Mouse (Mus musculus): ENCODE data around the gene Gpr179. TPM values are rescaled to one million over a fixed set of nuclear protein-coding genes. Genes with fewer than 3 reads are reported as not detected.

Gene Gpr179
- polyA plus RNA-seq, 1 experiment from 2014 or later, result 0.01 TPM

DNA sequence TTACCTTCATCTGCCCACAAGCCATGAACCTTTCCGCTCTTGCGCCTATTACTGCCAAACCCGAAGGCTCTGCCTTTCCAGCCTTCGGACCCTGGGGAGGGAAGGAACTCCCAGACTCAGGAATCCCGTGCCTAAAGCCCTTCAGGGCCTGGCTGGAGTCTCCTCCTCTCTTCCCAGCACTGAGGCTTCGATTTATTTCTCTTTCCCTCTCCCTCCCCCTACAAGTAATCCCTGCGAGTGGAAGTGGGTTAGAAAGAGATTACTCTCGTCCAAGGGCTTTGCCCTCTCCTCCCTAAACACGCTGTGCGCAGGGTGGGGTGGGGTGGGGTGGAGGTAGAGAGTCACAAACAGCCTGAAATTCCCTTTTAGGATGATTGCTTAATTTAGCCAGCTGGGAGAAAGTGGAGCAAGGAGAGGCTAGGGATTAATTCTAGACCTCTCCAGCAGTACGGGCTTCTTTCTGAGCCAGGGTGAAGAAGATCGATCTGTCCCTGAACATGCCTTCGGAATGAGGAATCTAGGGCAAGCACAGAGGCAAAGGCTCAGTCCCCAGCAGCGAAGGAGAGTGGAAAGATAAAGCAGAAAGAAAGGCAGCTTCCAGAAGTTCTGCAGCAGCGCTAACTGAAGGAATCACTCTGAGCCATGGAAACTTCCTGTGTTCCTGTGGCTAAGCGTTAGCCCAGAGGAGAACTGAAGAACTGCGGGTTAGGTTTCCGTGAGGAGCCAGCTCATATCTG lies 40.8 kb downstream of the Gpr179 start:
- peak overlapping the region; percentile 74 for H3K9ac ChIP-seq (ENCODE audit: low read depth, low read length)
- H3K36me3 ChIP-seq (ENCODE audit: control insufficient read depth, insufficient read depth, low read length), result no peaks in the 10 kb centered on the region
- H3K9me3 ChIP-seq (replicated peaks; ENCODE audit: control insufficient read depth, low read length), result no peaks in the 10 kb centered on the region
- no peak for ATAC-seq (replicated peaks; ENCODE audit: insufficient number of reproducible peaks, low FRiP score, low TSS enrichment)
- peak overlapping the region; percentile 48 for H3K4me3 ChIP-seq (ENCODE audit: low read depth, low read length)
- peak overlapping the region; percentile 69 for H3K4me2 ChIP-seq
- 1% methylated on average over 18 of the region's 18 CpGs for WGBS (ENCODE audit: insufficient replicate concordance)
- H3K4me1 ChIP-seq (ENCODE audit: control insufficient read depth, insufficient read depth, low read length), result peaks cover 19% of the 10 kb centered on the region
- no peaks in the 10 kb centered on the region for H3K27me3 ChIP-seq (ENCODE audit: control insufficient read depth, insufficient read depth, low read length)
- H3K27ac ChIP-seq (ENCODE audit: low read depth, low read length), result peak overlapping the region; percentile 68

DNA sequence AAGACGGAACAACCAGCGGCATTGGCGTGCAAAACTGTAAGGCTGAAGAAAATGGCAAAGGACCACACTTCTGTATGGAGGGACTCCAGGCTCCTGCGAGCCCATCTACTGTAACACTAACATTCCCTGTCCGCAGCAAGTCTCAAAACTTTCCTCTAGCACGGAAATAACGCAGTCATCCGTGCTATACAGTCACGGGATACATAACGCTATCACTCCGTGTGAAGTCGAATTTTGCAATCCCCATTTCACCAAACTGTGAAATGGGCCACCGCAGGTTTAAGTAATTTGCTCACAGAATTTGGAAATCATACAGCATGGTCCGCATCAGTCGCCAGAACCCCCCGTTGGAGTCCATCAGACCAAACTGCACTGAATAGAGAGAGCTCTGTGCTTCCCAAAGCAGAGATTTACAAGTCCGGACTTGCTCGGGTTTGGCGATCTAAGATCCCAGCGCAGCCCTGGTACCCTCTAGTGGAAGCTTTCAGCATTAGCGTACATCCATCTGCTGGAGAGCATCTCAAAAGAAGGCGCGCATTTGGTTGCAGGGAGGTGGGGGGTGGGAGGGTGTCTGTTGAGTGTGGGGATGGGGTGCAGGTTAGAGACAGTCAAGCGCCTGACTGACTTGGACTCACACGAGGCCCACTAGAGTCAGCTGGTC lies 41.8 kb downstream of the Gpr179 start:
- Histone ChIP-seq H3K9ac (ENCODE audit: low read depth, low read length) (peak overlapping the region; percentile 70), H3K4me1 (ENCODE audit: control insufficient read depth, insufficient read depth, low read length) (peaks cover 16% of the 10 kb centered on the region), H3K27me3 (ENCODE audit: control insufficient read depth, insufficient read depth, low read length) (no peaks in the 10 kb centered on the region), H3K4me2 (peak overlapping the region; percentile 69), H3K4me3 (ENCODE audit: low read depth, low read length) (peak overlapping the region; percentile 48), H3K27ac (ENCODE audit: low read depth, low read length) (peak overlapping the region; percentile 66), H3K9me3 (replicated peaks; ENCODE audit: control insufficient read depth, low read length) (no peaks in the 10 kb centered on the region), H3K36me3 (ENCODE audit: control insufficient read depth, insufficient read depth, low read length) (no peaks in the 10 kb centered on the region)
- under 1% methylated on average over 25 of the region's 25 CpGs for WGBS (ENCODE audit: insufficient replicate concordance)
- ATAC-seq (replicated peaks; ENCODE audit: insufficient number of reproducible peaks, low FRiP score, low TSS enrichment), result 0 out of 2 replicates have a peak, but pooled peaks have one; percentile 20

DNA sequence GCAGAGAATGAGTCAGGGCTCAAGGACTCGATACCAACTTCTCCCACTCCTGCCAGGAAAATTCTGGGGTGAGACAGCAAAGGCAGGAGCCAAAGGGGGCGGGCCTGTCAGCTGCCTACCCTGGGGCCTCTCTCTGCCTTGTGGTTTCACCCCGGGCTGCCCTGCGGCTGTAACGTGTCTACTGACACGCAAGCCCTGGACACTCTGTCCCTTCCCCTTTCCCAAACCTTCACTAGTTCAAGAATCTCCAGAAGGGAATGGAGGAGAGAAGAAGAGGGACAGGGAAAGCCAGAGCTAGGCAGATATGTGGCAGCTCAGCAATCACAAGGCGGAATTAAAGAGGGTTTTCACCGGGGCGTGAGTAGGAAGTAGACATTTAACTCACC lies 42.4 kb downstream of the Gpr179 start:
- no peak for ATAC-seq (replicated peaks; ENCODE audit: insufficient number of reproducible peaks, low FRiP score, low TSS enrichment)
- WGBS (ENCODE audit: insufficient replicate concordance), result 2% methylated on average over 9 of the region's 9 CpGs
- H3K36me3 ChIP-seq (ENCODE audit: control insufficient read depth, insufficient read depth, low read length), result no peaks in the 10 kb centered on the region
- H3K4me1 ChIP-seq (ENCODE audit: control insufficient read depth, insufficient read depth, low read length), result peaks cover 16% of the 10 kb centered on the region
- H3K27ac ChIP-seq (ENCODE audit: low read depth, low read length), result peak overlapping the region; percentile 66
- no peaks in the 10 kb centered on the region for H3K27me3 ChIP-seq (ENCODE audit: control insufficient read depth, insufficient read depth, low read length)
- no peaks in the 10 kb centered on the region for H3K9me3 ChIP-seq (replicated peaks; ENCODE audit: control insufficient read depth, low read length)
- peak overlapping the region; percentile 70 for H3K9ac ChIP-seq (ENCODE audit: low read depth, low read length)
- H3K4me3 ChIP-seq (ENCODE audit: low read depth, low read length), result peak overlapping the region; percentile 48
- peak overlapping the region; percentile 69 for H3K4me2 ChIP-seq

DNA sequence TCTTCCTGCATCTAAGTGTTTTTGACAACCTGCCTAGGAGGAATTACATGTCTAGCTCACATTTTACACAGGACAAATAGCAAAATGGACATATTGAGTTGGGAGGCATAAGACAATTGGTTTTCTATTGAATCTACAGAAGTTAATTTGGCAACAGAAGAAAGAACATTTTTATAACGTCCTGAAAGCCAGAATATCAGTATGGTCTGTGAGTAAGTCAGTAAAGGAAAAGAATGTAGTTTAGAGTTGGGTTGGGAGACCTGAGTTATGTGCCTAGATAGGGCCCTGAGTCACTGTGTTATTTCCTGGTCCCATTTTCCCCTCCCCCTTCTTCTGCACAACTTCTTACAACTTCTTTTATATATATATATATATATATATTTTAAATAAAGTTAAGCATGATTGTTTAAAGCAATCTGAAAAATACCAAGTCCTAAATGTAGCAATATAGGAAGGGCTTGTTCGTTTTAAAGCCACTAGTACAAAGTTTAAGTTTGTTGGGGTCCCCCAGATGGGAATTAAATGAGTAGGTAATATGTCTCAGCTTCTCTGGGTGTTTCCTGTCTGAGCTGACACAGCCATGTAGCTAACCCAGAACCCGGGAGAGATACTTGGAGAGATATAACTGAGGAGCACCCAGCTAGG lies 42.9 kb downstream of the Gpr179 start:
- Histone ChIP-seq H3K9ac (ENCODE audit: low read depth, low read length) (peak overlapping the region; percentile 70; the same call in 1 of the 2 replicates), H3K36me3 (ENCODE audit: control insufficient read depth, insufficient read depth, low read length) (no peaks in the 10 kb centered on the region), H3K9me3 (replicated peaks; ENCODE audit: control insufficient read depth, low read length) (no peaks in the 10 kb centered on the region), H3K27me3 (ENCODE audit: control insufficient read depth, insufficient read depth, low read length) (no peaks in the 10 kb centered on the region), H3K27ac (ENCODE audit: low read depth, low read length) (peak overlapping the region; percentile 66; the same call in 1 of the 2 replicates), H3K4me3 (ENCODE audit: low read depth, low read length) (peak overlapping the region; percentile 48; the same call in 1 of the 2 replicates), H3K4me2 (peak overlapping the region; percentile 69), H3K4me1 (ENCODE audit: control insufficient read depth, insufficient read depth, low read length) (peaks cover 16% of the 10 kb centered on the region)
- 29% methylated on average over 3 of the region's 3 CpGs for WGBS (ENCODE audit: insufficient replicate concordance)
- ATAC-seq (replicated peaks; ENCODE audit: insufficient number of reproducible peaks, low FRiP score, low TSS enrichment), result no peak

DNA sequence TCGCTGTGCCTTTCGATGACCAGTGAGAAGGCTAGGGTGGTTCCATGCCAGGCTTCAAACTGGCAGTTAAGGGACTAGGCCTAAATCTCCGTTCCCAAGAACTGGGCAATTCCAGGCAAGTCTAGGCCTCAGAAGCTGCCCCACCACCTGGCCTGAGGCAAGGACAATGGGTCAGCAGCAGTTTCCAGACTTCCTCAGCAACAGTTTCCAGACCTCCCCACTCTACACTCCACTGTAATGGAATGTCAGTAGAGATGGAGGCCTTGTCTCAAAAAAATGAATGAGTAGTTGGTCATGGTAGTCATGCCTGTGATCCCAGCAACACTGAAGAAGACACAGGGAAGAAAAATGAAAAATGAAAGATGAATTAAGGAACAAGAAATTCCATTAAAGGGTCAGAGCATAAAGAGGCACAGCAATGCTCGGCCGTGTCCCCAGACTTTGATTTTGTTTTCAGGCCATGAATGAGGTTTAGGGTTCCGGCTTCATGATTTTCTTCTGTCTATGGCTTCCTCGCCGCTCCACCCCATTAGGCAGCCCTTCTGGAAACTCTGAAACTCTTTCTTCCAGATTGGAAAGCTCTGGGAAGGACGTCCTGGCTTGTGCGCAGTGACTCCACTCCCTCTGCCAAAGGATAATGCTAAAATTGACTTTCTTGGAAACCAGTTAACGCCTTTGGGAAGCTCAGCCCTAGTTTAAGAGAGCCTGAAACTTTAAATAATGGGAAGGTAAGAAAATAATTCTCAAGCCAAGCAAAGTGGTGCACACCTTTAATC lies 44.4 kb downstream of the Gpr179 start:
- no peak for ATAC-seq (replicated peaks; ENCODE audit: insufficient number of reproducible peaks, low FRiP score, low TSS enrichment)
- Histone ChIP-seq H3K4me1 (ENCODE audit: control insufficient read depth, insufficient read depth, low read length) (peaks cover 16% of the 10 kb centered on the region), H3K27ac (ENCODE audit: low read depth, low read length) (no peak overlapping the region), H3K9me3 (replicated peaks; ENCODE audit: control insufficient read depth, low read length) (no peaks in the 10 kb centered on the region), H3K4me2 (no peak overlapping the region), H3K27me3 (ENCODE audit: control insufficient read depth, insufficient read depth, low read length) (no peaks in the 10 kb centered on the region), H3K9ac (ENCODE audit: low read depth, low read length) (no peak overlapping the region), H3K36me3 (ENCODE audit: control insufficient read depth, insufficient read depth, low read length) (no peaks in the 10 kb centered on the region), H3K4me3 (ENCODE audit: low read depth, low read length) (no peak overlapping the region)
- whole genome bisulfite sequencing (ENCODE audit: insufficient replicate concordance), result 88% methylated on average over 11 of the region's 11 CpGs

DNA sequence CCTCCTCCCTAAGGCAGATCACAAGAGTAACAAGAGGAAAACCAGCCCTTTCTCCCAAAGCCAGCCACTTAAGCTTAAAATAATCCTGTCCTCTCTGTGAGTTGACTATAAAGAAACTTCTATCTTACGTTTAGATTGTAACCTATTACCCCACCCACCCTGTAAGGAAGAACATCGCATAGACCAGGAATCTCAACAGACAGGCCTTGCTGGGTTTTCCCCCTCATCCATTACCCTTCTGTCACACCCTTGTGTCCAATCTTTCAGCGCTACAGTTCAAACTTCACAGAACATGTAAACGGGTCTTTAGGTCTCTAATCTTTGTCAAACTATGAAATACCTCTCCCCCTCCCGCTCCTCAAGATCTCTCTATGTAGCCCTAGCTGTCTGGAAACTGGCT lies 47.2 kb downstream of the Gpr179 start:
- 71% methylated on average over 5 of the region's 5 CpGs for WGBS (ENCODE audit: insufficient replicate concordance)
- Histone ChIP-seq H3K27ac (ENCODE audit: low read depth, low read length) (no peak overlapping the region), H3K27me3 (ENCODE audit: control insufficient read depth, insufficient read depth, low read length) (no peaks in the 10 kb centered on the region), H3K9ac (ENCODE audit: low read depth, low read length) (no peak overlapping the region), H3K9me3 (replicated peaks; ENCODE audit: control insufficient read depth, low read length) (no peaks in the 10 kb centered on the region), H3K36me3 (ENCODE audit: control insufficient read depth, insufficient read depth, low read length) (no peaks in the 10 kb centered on the region), H3K4me3 (ENCODE audit: low read depth, low read length) (no peak overlapping the region), H3K4me1 (ENCODE audit: control insufficient read depth, insufficient read depth, low read length) (peaks cover 12% of the 10 kb centered on the region), H3K4me2 (no peak overlapping the region)
- no peak for ATAC-seq (replicated peaks; ENCODE audit: insufficient number of reproducible peaks, low FRiP score, low TSS enrichment)

DNA sequence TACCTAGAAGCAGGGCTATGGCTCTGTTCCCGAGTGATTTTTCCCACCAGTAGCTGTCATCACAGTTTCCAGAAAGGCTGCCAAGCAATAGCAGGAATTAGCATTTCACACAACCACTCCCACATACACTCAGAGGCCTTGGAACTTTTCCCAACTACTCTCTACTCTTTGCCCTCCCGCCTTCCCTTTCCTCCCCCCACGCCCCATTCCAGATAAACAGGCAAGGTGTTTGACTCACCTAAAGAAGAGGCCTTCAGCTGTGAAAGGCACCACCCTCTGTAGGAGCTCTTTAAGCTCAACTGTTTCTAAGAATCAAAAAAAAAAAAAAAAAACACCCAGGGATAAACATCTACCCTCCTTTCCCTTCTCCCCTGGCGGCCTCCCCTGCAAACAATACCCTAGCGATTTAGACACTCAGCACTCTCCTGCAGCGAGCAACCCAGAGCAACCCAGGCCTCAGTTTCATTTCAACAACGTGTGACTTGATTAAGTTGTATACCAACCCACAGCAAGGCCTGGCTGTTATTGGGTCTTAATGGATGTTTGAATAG lies 49.6 kb downstream of the Gpr179 start:
- no peak overlapping the region for H3K4me3 ChIP-seq (ENCODE audit: low read depth, low read length)
- no peaks in the 10 kb centered on the region for H3K9me3 ChIP-seq (replicated peaks; ENCODE audit: control insufficient read depth, low read length)
- no peaks in the 10 kb centered on the region for H3K27me3 ChIP-seq (ENCODE audit: control insufficient read depth, insufficient read depth, low read length)
- 0 out of 2 replicates have a peak overlapping the region, but pooled peaks have one; percentile 41 for H3K27ac ChIP-seq (ENCODE audit: low read depth, low read length)
- no peak overlapping the region for H3K9ac ChIP-seq (ENCODE audit: low read depth, low read length)
- 30% methylated on average over 7 of the region's 7 CpGs for WGBS (ENCODE audit: insufficient replicate concordance)
- ATAC-seq (replicated peaks; ENCODE audit: insufficient number of reproducible peaks, low FRiP score, low TSS enrichment), result no peak
- H3K4me2 ChIP-seq, result no peak overlapping the region
- peaks cover 6% of the 10 kb centered on the region; the same call in 1 of the 2 replicates for H3K4me1 ChIP-seq (ENCODE audit: control insufficient read depth, insufficient read depth, low read length)
- H3K36me3 ChIP-seq (ENCODE audit: control insufficient read depth, insufficient read depth, low read length), result no peaks in the 10 kb centered on the region

DNA sequence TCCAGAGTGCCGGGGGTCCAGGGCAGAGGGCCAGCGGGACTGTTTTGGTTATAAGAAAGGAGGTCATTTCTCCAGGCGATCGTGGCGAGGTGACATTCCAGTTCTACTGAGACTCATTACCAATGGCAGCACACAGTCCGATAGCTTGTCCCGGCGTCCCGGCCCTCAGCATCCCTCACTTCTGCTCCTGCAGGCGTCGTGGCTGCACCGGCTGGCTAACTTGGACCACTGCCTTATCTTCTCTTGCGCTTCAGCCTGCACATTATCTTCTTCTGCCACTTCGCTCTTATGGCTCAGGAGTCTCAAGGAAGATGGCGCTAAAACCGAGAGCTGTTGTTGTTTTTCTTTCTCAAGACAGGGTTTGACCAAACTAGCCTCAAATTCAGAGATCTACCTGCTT lies 50.5 kb downstream of the Gpr179 start:
- Histone ChIP-seq H3K4me2 (no peak overlapping the region), H3K4me1 (ENCODE audit: control insufficient read depth, insufficient read depth, low read length) (peaks cover 6% of the 10 kb centered on the region; the same call in 1 of the 2 replicates), H3K36me3 (ENCODE audit: control insufficient read depth, insufficient read depth, low read length) (no peaks in the 10 kb centered on the region), H3K9ac (ENCODE audit: low read depth, low read length) (no peak overlapping the region), H3K9me3 (replicated peaks; ENCODE audit: control insufficient read depth, low read length) (no peaks in the 10 kb centered on the region), H3K4me3 (ENCODE audit: low read depth, low read length) (no peak overlapping the region), H3K27ac (ENCODE audit: low read depth, low read length) (no peak overlapping the region), H3K27me3 (ENCODE audit: control insufficient read depth, insufficient read depth, low read length) (no peaks in the 10 kb centered on the region)
- no peak for ATAC-seq (replicated peaks; ENCODE audit: insufficient number of reproducible peaks, low FRiP score, low TSS enrichment)
- WGBS (ENCODE audit: insufficient replicate concordance), result 70% methylated on average over 16 of the region's 16 CpGs
